7 mouse cellular contexts compared by ENCODE assay signal in genomic region chr8:4139660-4140646, GRCm38 (mm10). TPM values are rescaled to one million over a fixed set of nuclear protein-coding genes. Genes with fewer than 3 reads are reported as not detected.
DNase-seq lines count a peak whose midpoint lies in the region; ATAC-seq and TF ChIP-seq lines count a peak whose summit lies in the region.

No protein-coding gene starts in this region.

- no peaks in the 10 kb centered on the region for H3K4me1 ChIP-seq in intestine, embryonic 15.5 days (replicated peaks)
- no peaks in the 10 kb centered on the region for H3K4me1 ChIP-seq in midbrain, embryonic 12.5 days

- no peak overlapping the region for H3K4me3 ChIP-seq in gastrocnemius, adult 2 months
- no peak overlapping the region for H3K4me3 ChIP-seq in intestine, embryonic 15.5 days (replicated peaks)
- H3K4me3 ChIP-seq in midbrain, embryonic 12.5 days: no peak overlapping the region

- H3K9me3 ChIP-seq in intestine, embryonic 15.5 days: no peaks in the 10 kb centered on the region
- H3K9me3 ChIP-seq in midbrain, embryonic 12.5 days: no peaks in the 10 kb centered on the region

- intact Hi-C loops in gastrocnemius, adult 2 months (cut with DNase I): loop anchor here (1.0 to 5.0 kb wide), 3 partner anchors 232 to 449 kb away; no protein-coding TSS in a partner anchor
- intact Hi-C loops in left cerebral cortex, postnatal 14 days (cut with DNase I): no loop called here

- H3K27ac ChIP-seq in gastrocnemius, adult 2 months: no peak overlapping the region
- H3K27ac ChIP-seq in intestine, embryonic 15.5 days: no peak overlapping the region
- H3K27ac ChIP-seq in midbrain, embryonic 12.5 days (replicated peaks): no peak overlapping the region

- peak; percentile 78 for TF ChIP-seq CTCF in gastrocnemius, adult 2 months (IDR thresholded peaks at IDR 0.05)

- no peak overlapping the region for H3K9ac ChIP-seq in intestine, embryonic 15.5 days
- no peak overlapping the region for H3K9ac ChIP-seq in midbrain, embryonic 12.5 days (replicated peaks)

- H3K36me3 ChIP-seq in intestine, embryonic 15.5 days: no peaks in the 10 kb centered on the region
- no peaks in the 10 kb centered on the region for H3K36me3 ChIP-seq in midbrain, embryonic 12.5 days

- no peak overlapping the region for H3K4me2 ChIP-seq in intestine, embryonic 15.5 days (replicated peaks)
- no peak overlapping the region for H3K4me2 ChIP-seq in midbrain, embryonic 12.5 days (replicated peaks)

- DNase-seq in adrenal gland, adult 18-20 months (ENCODE audit: low spot score in 2 of 2): peak; percentile 75 to 77
- peak; percentile 72 for DNase-seq in gastrocnemius, adult 2 months
- DNase-seq in left cerebral cortex, postnatal 14 days (ENCODE audit: low spot score in 2 of 2): peak; percentile 68 to 79
- peak; percentile 40 for DNase-seq in skeletal muscle tissue, adult 2 months (ENCODE audit: low read depth, low spot score)

- H3K27me3 ChIP-seq in intestine, embryonic 15.5 days (replicated peaks): peaks cover 7% of the 10 kb centered on the region; the same call in 1 of the 2 replicates
- peaks cover 6% of the 10 kb centered on the region for H3K27me3 ChIP-seq in midbrain, embryonic 12.5 days

- WGBS in intestine, embryonic 15.5 days: 9% methylated on average over 12 of the region's 12 CpGs
- WGBS in midbrain, embryonic 12.5 days: 11% methylated on average over 12 of the region's 12 CpGs

- ATAC-seq in common myeloid progenitor, adult 5-6 weeks (replicated peaks; ENCODE audit: low read depth, poor library complexity, severe bottlenecking): peak; percentile 98
- ATAC-seq in intestine, embryonic 15.5 days: peak; percentile 73
- ATAC-seq in midbrain, embryonic 12.5 days (ENCODE audit: low FRiP score, low read depth): peak; percentile 84

RNA-seq across cellular contexts. Expression of gene Cd209g, which starts 6.1 kb away (rescaled TPM):
- total RNA-seq in adrenal gland, adult 18-20 months (2021): 1 to 10 TPM in 1 of 2 experiments, under 1 TPM in 1; 0.50 to 1.6 TPM
- total RNA-seq in common myeloid progenitor, adult 5-6 weeks (2017): not detected in 2 replicates
- under 1 TPM in 1 of 2 experiments, not detected in 1; 0.31 TPM for total RNA-seq in gastrocnemius, adult 2 months (2021)
- polyA plus RNA-seq in intestine, embryonic 15.5 days (2015; fragmentation: Nextera tagmentation; extraction: Ambion mirVana): not detected in 2 replicates
- total RNA-seq in left cerebral cortex, postnatal 14 days (2021): not detected
- polyA plus RNA-seq in midbrain, embryonic 12.5 days (2016; fragmentation: Nextera tagmentation; extraction: Ambion mirVana): not detected in 2 replicates

RNA-seq across cellular contexts. Expression of gene Evi5l, which starts 26.4 kb away (rescaled TPM):
- total RNA-seq in adrenal gland, adult 18-20 months (2021): 10 to 100 TPM; 37.4 to 38.8 TPM
- 11.1 and 12.1 TPM in 2 replicates for total RNA-seq in common myeloid progenitor, adult 5-6 weeks (2017)
- 10 to 100 TPM; 13.5 to 16.9 TPM for total RNA-seq in gastrocnemius, adult 2 months (2021)
- 18.9 and 19.3 TPM in 2 replicates for polyA plus RNA-seq in intestine, embryonic 15.5 days (2015; fragmentation: Nextera tagmentation; extraction: Ambion mirVana)
- total RNA-seq in left cerebral cortex, postnatal 14 days (2021): 100 to 1,000 TPM; 111 to 115 TPM
- polyA plus RNA-seq in midbrain, embryonic 12.5 days (2016; fragmentation: Nextera tagmentation; extraction: Ambion mirVana): 60.4 and 64.5 TPM in 2 replicates

RNA-seq across cellular contexts. Expression of gene Cd209f, which starts 34.3 kb away (rescaled TPM):
- total RNA-seq in adrenal gland, adult 18-20 months (2021): 1 to 10 TPM; 1.3 to 5.5 TPM
- total RNA-seq in common myeloid progenitor, adult 5-6 weeks (2017): not detected in 2 replicates
- 1 to 10 TPM in 1 of 2 experiments, under 1 TPM in 1; 0.51 to 1.2 TPM for total RNA-seq in gastrocnemius, adult 2 months (2021)
- polyA plus RNA-seq in intestine, embryonic 15.5 days (2015; fragmentation: Nextera tagmentation; extraction: Ambion mirVana): not detected in 2 replicates
- total RNA-seq in left cerebral cortex, postnatal 14 days (2021): under 1 TPM; 0.35 to 0.53 TPM
- not detected in 2 replicates for polyA plus RNA-seq in midbrain, embryonic 12.5 days (2016; fragmentation: Nextera tagmentation; extraction: Ambion mirVana)
